Mouse (Mus musculus) myocyte (in vitro differentiated cells): ENCODE results near the gene Ttc17.

Experiments
- CEBPB ChIP-seq: IDR thresholded peaks from 2 replicates; pipeline ENCODE4 v1.6.1; 2011; ENCODE audit warnings: mild to moderate bottlenecking, moderate library complexity; ENCODE audit not compliant: poor library complexity, insufficient read depth, severe bottlenecking
- E2F4 ChIP-seq: IDR thresholded peaks from one replicate; pipeline ENCODE4 v1.6.1; 2011; ENCODE audit warnings: mild to moderate bottlenecking, control low read depth, moderate library complexity; ENCODE audit not compliant: insufficient read depth
- MAX ChIP-seq: IDR thresholded peaks from one replicate; pipeline ENCODE4 v1.6.1; 2011; ENCODE audit warnings: low read depth, mild to moderate bottlenecking, control low read depth
- MYOD1 ChIP-seq, 3 experiments: IDR thresholded peaks; one replicate each; pipeline ENCODE4 v1.6.1; 2011; ENCODE audit warnings: control low read depth in 2 of 3, low read depth in 2 of 3, mild to moderate bottlenecking in 2 of 3, moderate library complexity in 1 of 3; ENCODE audit not compliant: insufficient read length in 2 of 3, control insufficient read depth in 1 of 3
- MYOG ChIP-seq, 3 experiments: IDR thresholded peaks; one replicate each; pipeline ENCODE4 v1.6.1; 2011; ENCODE audit warnings: control low read depth in 2 of 3, low read depth in 2 of 3, mild to moderate bottlenecking in 2 of 3; ENCODE audit not compliant: insufficient read length in 2 of 3, control insufficient read depth in 1 of 3, insufficient read depth in 1 of 3
- POLR2A ChIP-seq: IDR thresholded peaks from one replicate; pipeline ENCODE4 v1.6.1; 2011; ENCODE audit warnings: low read depth, mild to moderate bottlenecking, control low read depth, moderate library complexity; ENCODE audit not compliant: insufficient read length
- POLR2AphosphoS2 ChIP-seq: IDR thresholded peaks from one replicate; pipeline ENCODE4 v1.6.1; 2011; ENCODE audit warnings: low read depth, control low read depth; ENCODE audit not compliant: insufficient read length
- REST ChIP-seq: IDR thresholded peaks from one replicate; pipeline ENCODE4 v1.6.1; 2011; ENCODE audit warnings: mild to moderate bottlenecking, control low read depth, moderate library complexity; ENCODE audit not compliant: insufficient read depth, insufficient read length
- TCF12 ChIP-seq: IDR thresholded peaks from one replicate; pipeline ENCODE4 v1.6.1; 2011; ENCODE audit warnings: mild to moderate bottlenecking, control low read depth; ENCODE audit not compliant: poor library complexity, insufficient read depth, severe bottlenecking
- TCF3 ChIP-seq: IDR thresholded peaks from one replicate; pipeline ENCODE4 v1.6.1; 2011; ENCODE audit warnings: low read depth, control low read depth; ENCODE audit not compliant: insufficient read length
- USF1 ChIP-seq: IDR thresholded peaks from one replicate; pipeline ENCODE4 v1.6.1; 2011; ENCODE audit warnings: low read depth, mild to moderate bottlenecking, control low read depth, moderate library complexity

DNA sequence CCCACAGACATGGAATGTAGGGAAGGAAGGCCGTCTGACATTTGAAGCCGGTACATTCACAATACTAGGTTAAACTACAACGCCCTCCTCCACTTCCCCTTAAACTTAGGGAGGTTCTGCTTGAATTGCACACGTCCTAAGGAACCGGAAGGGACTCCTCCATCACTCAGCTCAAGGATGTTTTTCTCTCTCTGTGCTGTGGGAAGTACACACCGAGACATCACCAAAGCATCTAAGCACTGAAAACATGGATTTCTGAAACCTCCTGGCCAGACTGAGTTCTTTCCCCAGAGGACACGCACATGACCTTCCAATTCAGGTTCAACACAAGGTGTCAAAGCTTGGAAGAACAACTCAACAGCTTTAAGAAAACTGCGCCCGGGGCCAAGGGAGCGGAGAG is 30.5 kb upstream of the Ttc17 start:
- TF ChIP-seq POLR2A = no peak
- no peak for TF ChIP-seq MAX
- no peak for TF ChIP-seq POLR2AphosphoS2
- no peak for TF ChIP-seq TCF3
- TF ChIP-seq TCF12 = no peak
- TF ChIP-seq MYOG (IDR thresholded peaks at IDR 0.05; ENCODE audit: control insufficient read depth in 1 of 3, insufficient read depth in 1 of 3, insufficient read length in 2 of 3, low read depth in 2 of 3) = no peak
- no peak for TF ChIP-seq USF1
- TF ChIP-seq MYOD1 (IDR thresholded peaks at IDR 0.05; ENCODE audit: control insufficient read depth in 1 of 3, insufficient read length in 2 of 3, low read depth in 2 of 3) = no peak
- TF ChIP-seq E2F4 = no peak
- no peak for TF ChIP-seq CEBPB
- no peak for TF ChIP-seq REST
